Mouse (Mus musculus): ENCODE data around the gene Prkca.

- TF ChIP-seq MAFK (IDR thresholded peaks at IDR 0.05; ENCODE audit: insufficient read depth, low read depth, low read length) (no peak), ZNF384 (IDR thresholded peaks at IDR 0.05; ENCODE audit: low read depth, low read length) (no peak), HCFC1 (IDR thresholded peaks at IDR 0.05; ENCODE audit: borderline replicate concordance, insufficient read depth, low read length) (no peak)
These were observed 110.7 kb downstream of the Prkca start for GRCm38 (mm10) chr11:108233015-108233414.
